Mouse (Mus musculus): Measurements from ENCODE around the gene Doxl2. TPM values are rescaled to one million over a fixed set of nuclear protein-coding genes. Genes with fewer than 3 reads are reported as not detected.

Gene Doxl2
- polyA plus RNA-seq (2014; fragmentation: Nextera tagmentation; extraction: Ambion mirVana): not detected in 2 replicates

- Histone ChIP-seq H3K4me2 (ENCODE audit: low read length) (no peak within 1 kb of the TSS), H3K9ac (ENCODE audit: low read length) (no peak within 1 kb of the TSS), H3K4me1 (ENCODE audit: control insufficient read depth, insufficient read depth, low read length) (no peaks in the 10 kb centered on the region), H3K27ac (ENCODE audit: low read depth, low read length) (no peak within 1 kb of the TSS), H3K36me3 (ENCODE audit: control insufficient read depth, insufficient read depth, low read length) (no peaks in the 10 kb centered on the region), H3K27me3 (replicated peaks; ENCODE audit: control insufficient read depth, insufficient read depth, low read length) (no peaks in the 10 kb centered on the region), H3K9me3 (replicated peaks; ENCODE audit: control insufficient read depth, low read length) (no peaks in the 10 kb centered on the region), H3K4me3 (ENCODE audit: low read depth, low read length) (no peak within 1 kb of the TSS)
- ATAC-seq (no peak), DNase-seq (ENCODE audit: low spot score) (no peak)
- 82% methylated on average over 2 of the region's 2 CpGs for WGBS
Measured at GRCm38 (mm10) chr6:48974663-48975062, at the start of gene Doxl2. Doxl2 (plus strand) TSS chr6:48974963.

- no peak within 1 kb of the TSS for H3K27ac ChIP-seq (ENCODE audit: low read depth, low read length)
- ATAC-seq: no peak
- DNase-seq (ENCODE audit: low spot score): no peak
- no peaks in the 10 kb centered on the region for H3K4me1 ChIP-seq (ENCODE audit: control insufficient read depth, insufficient read depth, low read length)
- H3K36me3 ChIP-seq (ENCODE audit: control insufficient read depth, insufficient read depth, low read length): no peaks in the 10 kb centered on the region
- WGBS: 91% methylated on average over 5 of the region's 5 CpGs
- H3K4me2 ChIP-seq (ENCODE audit: low read length): no peak within 1 kb of the TSS
- no peaks in the 10 kb centered on the region for H3K27me3 ChIP-seq (replicated peaks; ENCODE audit: control insufficient read depth, insufficient read depth, low read length)
- no peak within 1 kb of the TSS for H3K9ac ChIP-seq (ENCODE audit: low read length)
- H3K9me3 ChIP-seq (replicated peaks; ENCODE audit: control insufficient read depth, low read length): no peaks in the 10 kb centered on the region
- no peak within 1 kb of the TSS for H3K4me3 ChIP-seq (ENCODE audit: low read depth, low read length)
Measured at GRCm38 (mm10) chr6:48929595-48929994, 45.2 kb upstream of the Doxl2 start, which contains the start of gene 1600015I10Rik. 1600015I10Rik (plus strand) TSS chr6:48929895.

GRCm38 (mm10) chr6:48949596-48949995 is 25.2 kb upstream of the Doxl2 start:
- H3K4me3 ChIP-seq (ENCODE audit: low read depth, low read length): no peak overlapping the region
- no peaks in the 10 kb centered on the region for H3K4me1 ChIP-seq (ENCODE audit: control insufficient read depth, insufficient read depth, low read length)
- WGBS: 79% methylated on average over 2 of the region's 2 CpGs

GRCm38 (mm10) chr6:48950676-48951075 is 24.1 kb upstream of the Doxl2 start:
- Histone ChIP-seq H3K9ac (ENCODE audit: low read length) (no peak overlapping the region), H3K4me1 (ENCODE audit: control insufficient read depth, insufficient read depth, low read length) (no peaks in the 10 kb centered on the region), H3K9me3 (replicated peaks; ENCODE audit: control insufficient read depth, low read length) (no peaks in the 10 kb centered on the region), H3K27me3 (replicated peaks; ENCODE audit: control insufficient read depth, insufficient read depth, low read length) (no peaks in the 10 kb centered on the region), H3K4me2 (ENCODE audit: low read length) (no peak overlapping the region), H3K4me3 (ENCODE audit: low read depth, low read length) (no peak overlapping the region), H3K27ac (ENCODE audit: low read depth, low read length) (no peak overlapping the region), H3K36me3 (ENCODE audit: control insufficient read depth, insufficient read depth, low read length) (no peaks in the 10 kb centered on the region)
- ATAC-seq (no peak), DNase-seq (ENCODE audit: low spot score) (no peak)
- 85% methylated on average over 5 of the region's 5 CpGs for WGBS

More at GRCm38 (mm10) chr6:48949596-48949995, 25.2 kb upstream of the Doxl2 start:
- Histone ChIP-seq H3K27me3 (replicated peaks; ENCODE audit: control insufficient read depth, insufficient read depth, low read length) (no peaks in the 10 kb centered on the region), H3K4me2 (ENCODE audit: low read length) (no peak overlapping the region), H3K9me3 (replicated peaks; ENCODE audit: control insufficient read depth, low read length) (no peaks in the 10 kb centered on the region; the same call in 1 of the 2 replicates), H3K27ac (ENCODE audit: low read depth, low read length) (no peak overlapping the region), H3K9ac (ENCODE audit: low read length) (no peak overlapping the region), H3K36me3 (ENCODE audit: control insufficient read depth, insufficient read depth, low read length) (no peaks in the 10 kb centered on the region)
- DNase-seq (ENCODE audit: low spot score): no peak
- ATAC-seq: no peak

GRCm38 (mm10) chr6:48951630-48952029 is 23.1 kb upstream of the Doxl2 start:
- no peak for ATAC-seq
- H3K4me3 ChIP-seq (ENCODE audit: low read depth, low read length): no peak overlapping the region

GRCm38 (mm10) chr6:48953220-48953619 is 21.5 kb upstream of the Doxl2 start:
- H3K27me3 ChIP-seq (replicated peaks; ENCODE audit: control insufficient read depth, insufficient read depth, low read length): no peaks in the 10 kb centered on the region
- ATAC-seq (no peak), DNase-seq (ENCODE audit: low spot score) (no peak)
- WGBS: 84% methylated on average over 5 of the region's 5 CpGs
- no peak overlapping the region for H3K27ac ChIP-seq (ENCODE audit: low read depth, low read length)
- no peak overlapping the region for H3K9ac ChIP-seq (ENCODE audit: low read length)
- H3K4me1 ChIP-seq (ENCODE audit: control insufficient read depth, insufficient read depth, low read length): no peaks in the 10 kb centered on the region
- no peak overlapping the region for H3K4me2 ChIP-seq (ENCODE audit: low read length)
- no peaks in the 10 kb centered on the region for H3K36me3 ChIP-seq (ENCODE audit: control insufficient read depth, insufficient read depth, low read length)
- no peak overlapping the region for H3K4me3 ChIP-seq (ENCODE audit: low read depth, low read length)
- H3K9me3 ChIP-seq (replicated peaks; ENCODE audit: control insufficient read depth, low read length): no peaks in the 10 kb centered on the region

More at GRCm38 (mm10) chr6:48951630-48952029, 23.1 kb upstream of the Doxl2 start:
- DNase-seq (ENCODE audit: low spot score): no peak
- no peak overlapping the region for H3K27ac ChIP-seq (ENCODE audit: low read depth, low read length)
- no peak overlapping the region for H3K4me2 ChIP-seq (ENCODE audit: low read length)
- H3K9ac ChIP-seq (ENCODE audit: low read length): no peak overlapping the region
- H3K4me1 ChIP-seq (ENCODE audit: control insufficient read depth, insufficient read depth, low read length): no peaks in the 10 kb centered on the region
- H3K36me3 ChIP-seq (ENCODE audit: control insufficient read depth, insufficient read depth, low read length): no peaks in the 10 kb centered on the region
- no peaks in the 10 kb centered on the region for H3K27me3 ChIP-seq (replicated peaks; ENCODE audit: control insufficient read depth, insufficient read depth, low read length)
- H3K9me3 ChIP-seq (replicated peaks; ENCODE audit: control insufficient read depth, low read length): no peaks in the 10 kb centered on the region
- WGBS: 90% methylated on average over 6 of the region's 6 CpGs

GRCm38 (mm10) chr6:48954211-48954610 is 20.6 kb upstream of the Doxl2 start:
- Histone ChIP-seq H3K4me2 (ENCODE audit: low read length) (no peak overlapping the region), H3K4me3 (ENCODE audit: low read depth, low read length) (no peak overlapping the region), H3K4me1 (ENCODE audit: control insufficient read depth, insufficient read depth, low read length) (no peaks in the 10 kb centered on the region), H3K36me3 (ENCODE audit: control insufficient read depth, insufficient read depth, low read length) (no peaks in the 10 kb centered on the region), H3K27me3 (replicated peaks; ENCODE audit: control insufficient read depth, insufficient read depth, low read length) (no peaks in the 10 kb centered on the region), H3K27ac (ENCODE audit: low read depth, low read length) (no peak overlapping the region), H3K9me3 (replicated peaks; ENCODE audit: control insufficient read depth, low read length) (no peaks in the 10 kb centered on the region), H3K9ac (ENCODE audit: low read length) (no peak overlapping the region)
- 82% methylated on average over 5 of the region's 5 CpGs for WGBS
- DNase-seq (ENCODE audit: low spot score) (no peak), ATAC-seq (no peak)

- H3K4me2 ChIP-seq (ENCODE audit: low read length): no peak overlapping the region
- ATAC-seq (no peak), DNase-seq (ENCODE audit: low spot score) (peak; percentile 69)
- H3K4me1 ChIP-seq (ENCODE audit: control insufficient read depth, insufficient read depth, low read length): no peaks in the 10 kb centered on the region
- 75% methylated on average over 1 of the region's 1 CpGs for WGBS
- H3K9me3 ChIP-seq (replicated peaks; ENCODE audit: control insufficient read depth, low read length): no peaks in the 10 kb centered on the region
- H3K36me3 ChIP-seq (ENCODE audit: control insufficient read depth, insufficient read depth, low read length): no peaks in the 10 kb centered on the region
- no peak overlapping the region for H3K27ac ChIP-seq (ENCODE audit: low read depth, low read length)
- no peaks in the 10 kb centered on the region for H3K27me3 ChIP-seq (replicated peaks; ENCODE audit: control insufficient read depth, insufficient read depth, low read length)
- no peak overlapping the region for H3K4me3 ChIP-seq (ENCODE audit: low read depth, low read length)
- H3K9ac ChIP-seq (ENCODE audit: low read length): no peak overlapping the region
Measured at GRCm38 (mm10) chr6:48954946-48955345, 19.8 kb upstream of the Doxl2 start.

- no peak overlapping the region for H3K4me2 ChIP-seq (ENCODE audit: low read length)
- ATAC-seq (no peak), DNase-seq (ENCODE audit: low spot score) (no peak)
- H3K4me1 ChIP-seq (ENCODE audit: control insufficient read depth, insufficient read depth, low read length): no peaks in the 10 kb centered on the region
- no peaks in the 10 kb centered on the region for H3K9me3 ChIP-seq (replicated peaks; ENCODE audit: control insufficient read depth, low read length)
- WGBS: 91% methylated on average over 4 of the region's 4 CpGs
- no peak overlapping the region for H3K9ac ChIP-seq (ENCODE audit: low read length)
- no peaks in the 10 kb centered on the region for H3K36me3 ChIP-seq (ENCODE audit: control insufficient read depth, insufficient read depth, low read length)
- H3K27me3 ChIP-seq (replicated peaks; ENCODE audit: control insufficient read depth, insufficient read depth, low read length): no peaks in the 10 kb centered on the region
- H3K4me3 ChIP-seq (ENCODE audit: low read depth, low read length): no peak overlapping the region
- H3K27ac ChIP-seq (ENCODE audit: low read depth, low read length): no peak overlapping the region
Measured at GRCm38 (mm10) chr6:48956785-48957184, 18.0 kb upstream of the Doxl2 start.

All from forebrain, embryonic 14.5 days (tissue).